Mouse (Mus musculus) CD4-positive, CD25-positive, alpha-beta regulatory T cell (primary cell): ENCODE measurements around the gene Fosl1. TPM values are rescaled to one million over a fixed set of nuclear protein-coding genes. Genes with fewer than 3 reads are reported as not detected.

Experiments
- polyA plus RNA-seq: library from polyadenylated mRNA; unstranded; fragments of 100-300 nt; shearing (Covaris generic); gene quantifications from one replicate; pipeline ENCODE4 v1.2.1, GENCODE M21; 2017

The Fosl1 gene
- not detected for polyA plus RNA-seq

DNA sequence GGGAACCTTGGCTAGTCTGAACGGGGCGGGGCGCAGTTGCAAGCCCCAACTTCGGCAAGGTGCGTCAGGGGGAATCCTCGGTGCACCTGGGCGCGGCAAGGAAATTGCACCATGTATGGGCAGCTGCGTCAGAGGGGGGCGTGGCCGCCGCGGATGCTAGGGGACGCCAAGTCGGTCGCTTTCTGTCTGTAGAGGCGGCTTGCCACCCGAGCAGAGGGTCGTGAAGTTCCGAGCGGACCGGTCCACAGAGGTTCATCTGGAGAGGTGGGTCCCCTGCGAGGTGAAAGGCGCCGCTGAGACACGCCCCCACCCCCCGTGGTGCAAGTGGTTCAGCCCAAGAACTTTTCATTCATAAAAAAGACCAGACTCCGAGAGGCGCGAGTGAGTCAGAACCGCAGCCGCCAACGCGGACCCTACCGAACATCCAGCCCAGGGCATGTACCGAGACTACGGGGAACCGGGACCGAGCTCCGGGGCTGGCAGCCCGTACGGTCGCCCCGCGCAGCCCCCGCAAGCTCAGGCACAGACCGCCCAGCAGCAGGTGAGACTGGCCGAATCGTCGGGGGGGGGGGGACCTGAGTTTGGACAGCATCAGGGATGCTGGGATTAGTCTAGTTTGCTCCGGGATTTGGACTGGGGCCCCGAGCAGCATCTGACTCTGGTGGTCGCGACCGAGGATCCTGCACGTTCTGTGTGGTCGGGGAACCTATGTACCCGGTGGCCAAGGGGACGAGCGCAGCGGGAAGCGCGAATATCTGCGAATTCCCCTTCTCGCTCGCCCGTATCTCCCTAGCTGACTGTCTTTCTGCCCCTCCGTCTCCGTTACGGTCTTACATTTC lies at the start of gene Fosl1:
TSS of gene Fosl1 (plus strand) at position 33 of the 839 bp plus-strand sequence.

DNA sequence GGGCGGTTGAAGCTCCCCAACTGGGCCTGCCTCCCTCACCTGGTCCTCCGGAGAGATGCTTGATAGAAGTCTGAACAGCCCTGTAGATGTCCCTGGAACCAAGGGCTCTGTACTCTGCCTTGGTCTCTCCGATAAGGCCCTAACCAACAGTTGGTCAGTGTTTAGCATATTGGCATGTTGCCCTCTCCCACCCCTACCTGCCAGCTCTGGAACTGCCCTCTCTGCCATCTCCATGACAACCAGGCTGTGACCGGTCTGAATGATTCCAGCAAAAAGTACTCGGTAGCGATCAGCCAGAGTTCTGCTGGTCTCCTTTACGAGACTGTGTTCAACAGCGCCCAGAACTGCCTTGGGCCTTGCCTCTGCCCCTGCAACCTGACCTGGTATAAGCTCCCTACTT lies 45.1 kb upstream of the Fosl1 start, which contains the start of gene Tsga10ip:
TSS of gene Tsga10ip (minus strand) at position 234 of the 400 bp plus-strand sequence.

DNA sequence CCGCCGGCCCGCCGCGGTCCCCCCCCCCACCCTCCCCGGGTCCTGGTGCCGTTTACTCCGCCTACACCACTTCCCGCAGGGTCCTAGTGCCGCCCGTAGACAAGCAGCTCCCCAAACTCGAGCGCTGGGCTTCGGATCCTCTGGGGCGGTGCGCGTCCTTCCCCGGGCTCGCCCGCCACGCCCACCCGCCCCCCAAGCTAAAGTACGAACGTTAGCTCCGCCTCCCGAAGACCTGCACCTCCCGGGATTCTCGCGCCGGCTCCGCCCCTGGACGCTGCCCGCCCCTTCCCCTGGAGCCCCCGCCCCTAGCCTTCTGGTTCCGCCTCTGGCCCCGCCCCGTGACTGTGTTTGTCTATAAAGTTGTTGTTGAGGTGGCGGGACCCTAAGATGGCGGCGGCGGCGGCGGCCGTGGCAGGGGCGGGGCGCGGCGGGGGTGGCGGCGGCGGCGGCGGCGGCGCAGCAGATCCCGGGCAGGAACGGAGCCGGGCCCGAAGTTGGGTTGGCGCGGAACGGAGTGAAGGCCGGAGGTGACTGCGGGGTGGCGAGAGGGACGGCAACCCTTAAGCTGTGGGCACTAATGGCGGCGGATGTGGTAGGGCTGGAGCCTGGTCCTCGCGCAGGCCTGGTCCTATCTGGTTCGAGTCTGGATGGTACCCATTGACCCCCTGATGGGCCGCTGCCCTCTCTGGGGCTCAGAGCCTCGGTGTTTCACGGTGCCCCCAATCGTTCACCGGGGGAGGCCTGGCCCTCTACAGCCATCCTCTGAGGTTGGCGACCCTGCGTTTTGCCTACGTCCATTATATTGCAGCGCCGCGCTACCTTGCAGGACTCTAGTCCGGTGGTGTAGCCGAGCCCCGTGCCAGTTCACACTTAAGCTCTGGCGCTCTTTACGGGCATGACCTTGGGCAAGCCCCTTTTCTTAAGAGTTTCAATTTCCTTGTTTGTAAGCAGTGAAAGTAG lies 22.3 kb upstream of the Fosl1 start, which contains the start of the genes Drap1 and AI837181:
TSS of gene Drap1 (minus strand) at position 198 of the 960 bp plus-strand sequence.
TSS of gene AI837181 (plus strand) at position 363 of the 960 bp plus-strand sequence.

DNA sequence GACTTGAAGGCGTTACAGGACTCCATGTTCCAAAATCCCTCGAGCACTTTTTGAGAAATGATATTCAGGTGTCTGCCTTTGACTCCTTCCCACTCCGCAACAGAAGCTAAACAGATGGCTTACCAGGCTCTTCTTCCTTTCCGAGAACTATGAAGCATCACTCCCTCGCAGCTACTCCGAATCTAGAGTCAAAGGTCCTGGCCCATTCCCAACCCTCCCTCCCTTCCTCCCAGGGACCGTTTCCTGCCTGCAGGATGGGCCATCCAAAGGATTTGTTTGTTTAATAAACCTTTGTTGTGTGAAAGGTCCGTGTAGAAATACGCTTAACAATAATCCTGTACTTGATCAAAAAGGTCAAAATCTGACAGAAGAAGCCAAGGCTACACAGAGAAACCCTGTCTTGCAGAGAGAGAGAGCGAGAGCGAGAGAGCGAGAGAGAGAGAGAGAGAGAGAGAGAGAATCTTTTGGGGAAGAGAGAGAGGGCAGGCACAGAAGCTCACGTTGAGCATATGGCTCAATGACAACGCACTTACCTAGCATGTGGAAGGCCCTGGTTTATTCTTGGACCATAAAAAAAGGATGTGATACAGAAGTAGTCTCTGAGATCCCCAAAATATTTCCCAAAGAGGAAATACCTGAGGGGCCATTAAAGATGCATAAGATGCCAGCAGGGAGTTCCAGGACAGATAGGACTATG lies 10.5 kb downstream of the Fosl1 start, which contains the start of gene Ccdc85b:
TSS of gene Ccdc85b (minus strand) at position 149 of the 697 bp plus-strand sequence.

DNA sequence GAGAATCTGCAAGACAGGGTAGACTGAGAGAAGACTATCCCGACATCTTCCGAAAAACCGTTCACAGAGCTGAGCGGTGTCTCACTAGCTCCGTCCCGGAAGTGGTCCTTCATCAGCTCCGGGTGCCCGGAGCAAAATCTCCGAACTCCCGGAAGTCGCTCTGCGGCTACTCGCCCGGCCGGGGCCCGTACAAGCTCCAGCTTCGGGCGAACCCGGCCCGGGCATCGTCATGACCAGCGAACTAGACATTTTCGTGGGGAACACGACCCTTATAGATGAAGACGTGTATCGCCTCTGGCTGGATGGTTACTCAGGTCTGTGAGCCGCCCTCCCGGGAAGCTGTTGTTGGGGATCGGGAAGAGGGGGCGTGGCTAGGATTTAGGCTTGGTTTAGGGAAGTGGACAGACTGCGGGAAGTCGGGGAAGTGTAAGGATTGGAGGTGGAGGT lies 13.1 kb downstream of the Fosl1 start, which contains the start of gene Fibp:
TSS of gene Fibp (plus strand) at position 151 of the 447 bp plus-strand sequence.

DNA sequence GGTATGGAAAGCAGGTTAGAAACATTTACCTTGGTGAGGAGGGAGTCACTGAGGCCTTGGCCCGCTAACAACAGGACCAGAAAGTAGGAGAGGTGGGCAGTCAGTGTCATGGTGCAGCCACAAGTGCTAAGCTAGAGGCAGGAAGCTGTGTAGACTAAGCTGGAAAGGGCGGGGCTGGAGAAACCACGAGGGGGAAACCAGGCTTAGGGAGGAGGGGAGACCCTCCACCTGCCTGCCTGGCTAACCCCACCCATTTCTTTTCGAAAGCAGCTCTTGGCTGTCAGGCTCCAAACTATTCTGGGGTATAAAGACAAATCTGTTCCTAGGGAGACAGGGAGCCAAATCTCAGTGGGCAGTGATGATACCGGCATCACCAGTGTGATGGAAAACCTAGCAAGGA lies 21.0 kb downstream of the Fosl1 start, which contains the start of gene Ctsw:
TSS of gene Ctsw (minus strand) at position 134 of the 400 bp plus-strand sequence.

DNA sequence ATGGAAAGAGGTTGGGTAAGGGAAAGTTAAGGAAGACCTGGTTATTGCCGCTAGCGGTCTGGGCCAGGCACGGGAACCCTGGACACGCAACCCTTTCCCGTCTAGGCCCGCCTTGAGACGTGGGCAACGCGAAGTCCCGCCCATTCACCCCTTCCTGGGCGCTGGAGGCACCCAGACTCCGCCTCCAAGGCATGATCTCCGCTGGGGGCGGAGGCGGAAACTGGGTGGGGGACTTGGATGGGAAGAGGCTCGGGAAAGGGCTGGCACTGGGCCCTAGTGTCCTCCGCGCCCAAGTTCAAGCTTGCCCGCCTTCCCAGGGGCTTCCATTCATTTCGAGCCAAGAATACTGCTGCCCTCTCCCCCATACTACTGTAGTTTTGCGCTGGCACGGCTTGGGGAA lies 26.4 kb downstream of the Fosl1 start, which contains the start of gene Efemp2:
TSS of gene Efemp2 (plus strand) at position 235 of the 400 bp plus-strand sequence.

DNA sequence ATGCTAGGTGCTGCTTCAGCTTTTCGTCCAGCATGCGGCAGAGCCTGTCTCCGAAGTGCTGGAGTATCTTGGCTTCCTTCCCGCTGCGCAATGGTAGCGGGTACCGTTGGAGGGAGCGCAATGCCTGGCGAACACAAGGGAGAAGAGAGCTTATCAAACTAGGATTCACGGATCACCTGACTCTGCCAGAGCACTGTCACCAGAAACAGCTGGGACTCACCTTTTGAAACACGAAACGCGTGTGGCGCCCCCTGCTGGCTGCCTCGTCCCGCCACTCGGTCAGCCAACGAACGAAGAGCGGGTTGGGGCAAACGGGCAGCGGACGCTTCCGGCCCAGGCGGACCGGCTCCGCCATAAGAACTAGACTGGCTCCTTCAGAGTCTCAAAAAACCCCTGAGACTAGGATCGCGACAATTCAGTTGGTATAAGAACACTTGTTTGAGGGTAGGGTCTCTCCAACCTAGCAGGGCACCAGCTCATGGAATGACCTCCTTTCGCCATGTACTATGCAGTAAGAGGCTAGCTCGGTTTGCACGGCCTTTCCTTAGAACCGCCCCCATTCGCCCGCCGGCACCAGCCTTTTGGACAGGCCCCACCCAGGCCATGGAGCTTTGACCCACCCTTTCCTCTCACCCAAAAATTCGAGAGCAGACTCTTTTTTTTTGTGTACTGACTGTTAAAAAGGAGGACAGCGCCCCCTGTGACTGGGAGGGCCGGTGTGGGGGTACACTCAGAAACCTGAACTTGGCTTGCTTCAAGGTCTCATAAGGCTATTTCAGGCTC lies 40.6 kb downstream of the Fosl1 start, which contains the start of gene Mus81:
TSS of gene Mus81 (minus strand) at position 635 of the 783 bp plus-strand sequence.

DNA sequence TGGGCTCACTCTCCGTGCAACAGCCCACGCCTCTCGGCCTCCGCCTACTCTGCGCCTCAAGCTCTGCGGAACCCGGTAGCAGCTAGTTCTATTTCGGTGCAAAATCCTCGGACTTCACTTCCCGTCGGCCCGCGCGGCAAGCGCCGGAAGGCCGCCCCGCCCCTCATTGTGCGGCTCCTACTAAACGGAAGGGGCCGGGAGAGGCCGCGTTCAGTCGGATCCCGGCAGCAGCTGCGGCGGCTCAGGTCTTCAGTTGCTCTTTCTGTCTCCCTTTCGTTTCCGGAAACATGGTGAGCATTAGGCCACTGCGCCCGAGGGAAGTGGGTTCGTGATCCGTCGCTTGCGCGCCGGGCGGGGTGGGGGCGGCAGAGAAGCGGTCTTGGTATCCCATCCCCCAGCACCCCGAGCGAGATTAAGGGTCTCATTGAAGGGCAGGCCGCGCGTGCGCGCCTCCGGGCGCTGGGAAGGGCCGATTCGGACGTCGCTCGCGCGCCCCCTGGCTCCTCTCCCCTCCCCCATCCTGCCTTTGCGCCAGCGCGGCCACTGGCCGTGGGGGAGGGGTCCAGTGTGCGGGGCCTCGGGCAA lies 43.1 kb downstream of the Fosl1 start, which contains the start of gene Cfl1:
TSS of gene Cfl1 (plus strand) at position 143 of the 585 bp plus-strand sequence.

DNA sequence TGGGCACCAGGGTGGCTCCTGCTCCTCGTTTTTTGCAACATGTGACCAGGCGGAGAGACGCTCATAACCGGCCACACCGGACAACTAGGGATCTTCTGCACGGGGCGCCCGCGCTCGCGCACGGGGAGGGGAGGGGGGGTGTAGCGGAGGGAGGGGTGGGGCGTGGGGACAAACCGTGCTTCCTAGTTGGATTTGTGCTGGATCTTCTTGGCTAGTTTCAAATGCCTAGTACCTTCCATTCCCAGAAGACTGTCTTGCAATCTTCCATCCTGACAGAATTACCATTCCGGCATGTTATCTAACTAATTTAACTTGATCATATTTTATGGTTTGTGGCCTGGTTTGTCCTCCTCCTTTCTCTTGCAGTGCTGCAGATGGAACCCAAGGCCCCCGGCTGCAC lies 56.3 kb downstream of the Fosl1 start, which contains the start of gene 1700020D05Rik:
TSS of gene 1700020D05Rik (minus strand) at position 101 of the 400 bp plus-strand sequence.

Other genes starting within 250 kb of the Fosl1 start
- gene Pacs1, start 174.4 kb upstream of the Fosl1 start, polyA plus RNA-seq, result 134 TPM
- 354 TPM for gene Sf3b2, start 152.1 kb upstream of the Fosl1 start, polyA plus RNA-seq
- 0.20 TPM for gene Gal3st3, start 149.2 kb upstream of the Fosl1 start, polyA plus RNA-seq
- not detected for gene Catsper1, start 111.8 kb upstream of the Fosl1 start, polyA plus RNA-seq
- 0.91 TPM for gene Cst6, start 98.0 kb upstream of the Fosl1 start, polyA plus RNA-seq
- gene Eif1ad, start 80.8 kb upstream of the Fosl1 start, polyA plus RNA-seq, result 63.2 TPM
- gene Banf1, start 80.4 kb upstream of the Fosl1 start, polyA plus RNA-seq, result 304 TPM
- gene Sart1, start 58.8 kb upstream of the Fosl1 start, polyA plus RNA-seq, result 213 TPM
- 0.85 TPM for gene Tsga10ip, start 45.0 kb upstream of the Fosl1 start, polyA plus RNA-seq
- gene Drap1, start 22.6 kb upstream of the Fosl1 start, polyA plus RNA-seq, result 225 TPM
- 42.6 TPM for gene AI837181, start 22.4 kb upstream of the Fosl1 start, polyA plus RNA-seq
- gene Ccdc85b, start 10.3 kb downstream of the Fosl1 start, polyA plus RNA-seq, result 12.2 TPM
- gene Fibp, start 13.1 kb downstream of the Fosl1 start, polyA plus RNA-seq, result 166 TPM
- gene Ctsw, start 21.0 kb downstream of the Fosl1 start, polyA plus RNA-seq, result 225 TPM
- gene Efemp2, start 26.4 kb downstream of the Fosl1 start, polyA plus RNA-seq, result 1.9 TPM
- 81.5 TPM for gene Mus81, start 40.9 kb downstream of the Fosl1 start, polyA plus RNA-seq
- 3,756 TPM for gene Cfl1, start 42.9 kb downstream of the Fosl1 start, polyA plus RNA-seq
- gene 1700020D05Rik, start 56.2 kb downstream of the Fosl1 start, polyA plus RNA-seq, result not detected
- gene Snx32, start 63.0 kb downstream of the Fosl1 start, polyA plus RNA-seq, result 17.4 TPM
- not detected for gene Ovol1, start 113.1 kb downstream of the Fosl1 start, polyA plus RNA-seq
- 18.3 TPM for gene Ap5b1, start 120.5 kb downstream of the Fosl1 start, polyA plus RNA-seq
- gene Rnaseh2c, start 154.3 kb downstream of the Fosl1 start, polyA plus RNA-seq, result 127 TPM
- gene Kat5, start 162.7 kb downstream of the Fosl1 start, polyA plus RNA-seq, result 56.1 TPM
- 180 TPM for gene Rela, start 189.9 kb downstream of the Fosl1 start, polyA plus RNA-seq
- gene Sipa1, start 216.2 kb downstream of the Fosl1 start, polyA plus RNA-seq, result 265 TPM
- gene Map3k11, start 241.2 kb downstream of the Fosl1 start, polyA plus RNA-seq, result 69.2 TPM
- gene Pcnx3, start 241.4 kb downstream of the Fosl1 start, polyA plus RNA-seq, result 55.9 TPM